Mouse (Mus musculus) stomach, postnatal 0 days (tissue): Measurements from ENCODE around the gene Patj. TPM values are rescaled to one million over a fixed set of nuclear protein-coding genes. Genes with fewer than 3 reads are reported as not detected.

Source experiments
- ATAC-seq: fragments of 200-750 bp; cut with Nextera tagmentation; 2 replicates; pipeline ENCODE4 v1.8.0; 2017; ENCODE audit not compliant: low FRiP score, low TSS enrichment
- DNase-seq: peaks from one replicate; pipeline ENCODE4 v3.0.0-alpha.2; 2016; ENCODE audit warnings: low spot score
- H3K27ac ChIP-seq: fragments of 300-500 bp; sonication (generic); replicated peaks from 2 replicates; pipeline ENCODE4 v1.5.1; 2014; ENCODE audit warnings: mild to moderate bottlenecking, control low read depth
- H3K27me3 ChIP-seq: fragments of 300-500 bp; sonication (generic); 2 replicates; pipeline ENCODE4 v1.6.1; 2014; ENCODE audit warnings: low read length; ENCODE audit not compliant: control insufficient read depth, insufficient read depth
- H3K36me3 ChIP-seq: fragments of 300-500 bp; sonication (generic); 2 replicates; pipeline ENCODE4 v1.6.1; 2014; ENCODE audit warnings: low read length, mixed read lengths; ENCODE audit not compliant: control insufficient read depth, insufficient read depth
- H3K4me1 ChIP-seq: fragments of 300-500 bp; sonication (generic); replicated peaks from 2 replicates; pipeline ENCODE4 v1.6.1; 2014; ENCODE audit warnings: antibody characterized with exemption; ENCODE audit not compliant: control insufficient read depth, insufficient read depth
- H3K4me2 ChIP-seq: fragments of 300-500 bp; sonication (generic); replicated peaks from 2 replicates; pipeline ENCODE4 v1.6.1; 2014; ENCODE audit warnings: low read depth, mild to moderate bottlenecking, control low read depth, moderate library complexity
- H3K4me3 ChIP-seq: fragments of 300-500 bp; sonication (generic); 2 replicates; pipeline ENCODE4 v1.5.1; 2014; ENCODE audit warnings: low read depth, low read length, control low read depth
- H3K9ac ChIP-seq: fragments of 300-500 bp; sonication (generic); 2 replicates; pipeline ENCODE4 v1.6.1; 2014; ENCODE audit warnings: mild to moderate bottlenecking, low read length, control low read depth, mixed read lengths
- H3K9me3 ChIP-seq: fragments of 300-500 bp; sonication (generic); 2 replicates; pipeline ENCODE4 v1.6.1; 2016; ENCODE audit warnings: low read length; ENCODE audit not compliant: control insufficient read depth
- CTCF ChIP-seq: IDR thresholded peaks from 2 replicates; pipeline ENCODE4 v1.5.1; 2016; ENCODE audit warnings: antibody characterized with exemption, low read depth, mild to moderate bottlenecking, moderate library complexity
- EP300 ChIP-seq: optimal IDR thresholded peaks from 2 replicates; pipeline ENCODE3; 2016; ENCODE audit warnings: antibody characterized with exemption
- WGBS: fragments of 180-500 bp; shearing (Covaris S2); extraction: QIAGEN DNeasy Blood & Tissue Kit; methylation state at CpG from one replicate; pipeline ENCODE4 v1.1.7; 2014; 5-methylcytosine and 5-hydroxymethylcytosine counted together
- polyA plus RNA-seq: library from polyadenylated mRNA; unstranded; fragments of >200 nt; fragmentation: Nextera tagmentation; extraction: Ambion mirVana; gene quantifications from 2 replicates; pipeline ENCODE4 v1.2.1, GENCODE M21; 2015

Patj gene
- polyA plus RNA-seq, 1 experiment from 2014 or later = 6.2 TPM

DNA sequence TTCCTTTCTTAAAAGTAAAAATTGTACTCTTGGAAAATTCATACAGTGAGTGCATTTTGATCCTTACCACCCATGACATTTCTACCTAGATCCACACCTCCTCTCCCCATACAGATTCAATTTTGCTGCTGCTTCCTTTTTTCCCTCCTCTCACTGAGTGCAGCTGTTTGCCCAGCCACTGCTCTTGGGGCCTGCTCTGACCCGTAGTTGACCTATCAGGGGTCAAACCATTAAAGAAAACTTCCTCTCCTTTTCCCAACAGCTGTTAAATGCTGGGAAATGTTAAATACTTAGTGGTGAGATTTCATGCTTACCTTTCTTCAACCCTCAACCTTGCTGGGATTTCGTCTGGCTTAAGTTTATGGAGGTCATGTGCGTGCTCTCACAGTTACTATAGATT lies 55.7 kb downstream of the Patj start:
- no peaks in the 10 kb centered on the region for H3K36me3 ChIP-seq
- H3K4me1 ChIP-seq = no peaks in the 10 kb centered on the region
- TF ChIP-seq CTCF = no peak
- no peak for ATAC-seq
- no peaks in the 10 kb centered on the region for H3K27me3 ChIP-seq
- H3K27ac ChIP-seq = no peak overlapping the region
- 61% methylated on average over 3 of the region's 3 CpGs for WGBS
- no peak overlapping the region for H3K9ac ChIP-seq
- no peak overlapping the region for H3K4me3 ChIP-seq
- no peak overlapping the region for H3K4me2 ChIP-seq
- no peak for DNase-seq
- H3K9me3 ChIP-seq = no peaks in the 10 kb centered on the region

DNA sequence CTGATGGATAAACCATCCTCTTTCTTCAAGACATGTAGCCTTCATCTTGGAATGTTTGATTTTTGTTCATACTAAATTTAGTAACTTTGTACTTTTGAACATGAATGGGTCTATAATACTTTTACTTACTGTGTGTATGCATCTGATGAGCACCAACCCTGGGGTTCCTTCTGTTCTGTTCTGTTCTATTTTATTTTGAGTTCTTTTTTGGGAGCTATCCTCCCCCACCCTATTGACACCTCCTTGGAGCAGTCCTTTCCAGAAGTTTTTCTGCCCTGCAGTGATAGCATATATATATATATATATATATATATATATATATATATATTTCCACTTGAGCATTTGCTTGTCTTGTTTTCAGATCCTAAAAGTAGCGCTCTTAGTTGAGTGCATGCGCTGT lies 57.1 kb downstream of the Patj start:
- H3K27me3 ChIP-seq = no peaks in the 10 kb centered on the region
- H3K4me3 ChIP-seq = no peak overlapping the region
- H3K9ac ChIP-seq = no peak overlapping the region
- ATAC-seq (no peak), DNase-seq (no peak)
- 98% methylated on average over 2 of the region's 2 CpGs for WGBS
- TF ChIP-seq EP300 = no peak
- no peak for TF ChIP-seq CTCF
- no peak overlapping the region for H3K27ac ChIP-seq
- H3K9me3 ChIP-seq = no peaks in the 10 kb centered on the region
- H3K4me2 ChIP-seq = no peak overlapping the region
- H3K4me1 ChIP-seq = no peaks in the 10 kb centered on the region
- H3K36me3 ChIP-seq = no peaks in the 10 kb centered on the region

GRCm38 (mm10) chr4:98453231-98453630 lies 57.6 kb downstream of the Patj start:
- Histone ChIP-seq H3K4me2 (no peak overlapping the region), H3K27me3 (no peaks in the 10 kb centered on the region), H3K4me1 (no peaks in the 10 kb centered on the region), H3K36me3 (no peaks in the 10 kb centered on the region), H3K9me3 (no peaks in the 10 kb centered on the region), H3K9ac (no peak overlapping the region), H3K27ac (no peak overlapping the region), H3K4me3 (no peak overlapping the region)
- no peak for DNase-seq
- ATAC-seq = no peak
- 76% methylated on average over 5 of the region's 5 CpGs for WGBS
- no peak for TF ChIP-seq EP300
- TF ChIP-seq CTCF = no peak

DNA sequence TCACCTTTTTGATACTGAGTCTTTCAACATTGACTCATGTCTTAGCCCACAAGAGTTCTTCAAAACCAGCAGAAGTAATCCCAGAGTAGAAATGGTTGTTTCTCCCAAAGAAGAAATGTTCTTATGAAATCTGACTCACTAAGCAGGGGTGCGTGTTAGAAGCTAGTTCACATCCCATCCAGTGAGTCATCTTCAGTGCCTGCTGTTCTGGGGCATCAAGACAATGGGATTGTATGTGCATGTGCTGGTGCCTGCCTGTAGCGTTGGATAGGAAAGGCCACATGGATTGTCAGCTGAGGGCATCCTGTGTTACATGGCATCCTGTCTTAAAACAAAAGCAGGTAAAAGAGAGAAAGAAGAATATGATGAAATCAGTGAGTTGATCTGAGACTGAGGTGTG lies 59.8 kb downstream of the Patj start:
- H3K9me3 ChIP-seq = no peaks in the 10 kb centered on the region
- H3K27ac ChIP-seq = no peak overlapping the region
- no peaks in the 10 kb centered on the region for H3K36me3 ChIP-seq
- no peak overlapping the region for H3K4me2 ChIP-seq
- ATAC-seq = no peak
- no peak for DNase-seq
- TF ChIP-seq CTCF (no peak), EP300 (no peak)
- 67% methylated on average over 2 of the region's 2 CpGs for WGBS
- no peak overlapping the region for H3K9ac ChIP-seq
- no peaks in the 10 kb centered on the region for H3K4me1 ChIP-seq
- no peaks in the 10 kb centered on the region for H3K27me3 ChIP-seq
- no peak overlapping the region for H3K4me3 ChIP-seq

- Histone ChIP-seq H3K9me3 (no peaks in the 10 kb centered on the region), H3K9ac (no peak overlapping the region), H3K27ac (no peak overlapping the region), H3K4me3 (no peak overlapping the region), H3K36me3 (no peaks in the 10 kb centered on the region), H3K4me2 (no peak overlapping the region), H3K4me1 (no peaks in the 10 kb centered on the region), H3K27me3 (no peaks in the 10 kb centered on the region)
- WGBS = 91% methylated on average over 8 of the region's 8 CpGs
- TF ChIP-seq CTCF (no peak), EP300 (no peak)
- DNase-seq = no peak
- ATAC-seq = no peak
Measured at GRCm38 (mm10) chr4:98455910-98456309, 60.3 kb downstream of the Patj start.

DNA sequence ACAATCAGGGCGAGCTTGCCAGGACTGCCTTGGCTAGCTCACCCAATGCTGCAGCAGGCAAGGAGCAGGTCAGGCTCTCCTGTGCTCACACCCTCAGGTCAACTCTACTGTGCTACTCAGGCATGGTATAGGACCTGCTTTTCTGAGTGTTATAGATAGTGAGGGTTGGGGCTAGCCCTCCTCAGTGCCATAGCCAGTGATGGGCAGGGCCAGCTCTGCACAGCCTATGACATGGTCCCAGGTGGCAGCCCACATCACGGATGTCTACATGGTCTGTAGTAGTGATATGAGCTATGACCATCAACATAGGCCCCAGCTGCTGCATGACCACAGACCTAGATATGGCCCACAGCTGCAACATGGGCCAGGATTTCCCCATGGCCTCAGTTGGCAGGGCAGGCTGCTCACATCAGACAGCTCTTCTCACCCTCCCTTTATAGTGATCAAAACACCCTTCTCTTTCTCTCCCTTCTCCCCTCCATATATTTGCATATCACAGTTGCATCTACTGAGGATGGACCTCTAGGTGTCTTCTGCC lies 66.3 kb downstream of the Patj start:
- no peak overlapping the region for H3K9ac ChIP-seq
- H3K4me1 ChIP-seq = no peaks in the 10 kb centered on the region
- no peaks in the 10 kb centered on the region for H3K27me3 ChIP-seq
- ATAC-seq = no peak
- no peak overlapping the region for H3K27ac ChIP-seq
- no peak for TF ChIP-seq CTCF
- no peak for TF ChIP-seq EP300
- no peak overlapping the region for H3K4me2 ChIP-seq
- H3K9me3 ChIP-seq = no peaks in the 10 kb centered on the region
- no peak for DNase-seq
- 91% methylated on average over 2 of the region's 2 CpGs for WGBS
- H3K4me3 ChIP-seq = no peak overlapping the region
- H3K36me3 ChIP-seq = no peaks in the 10 kb centered on the region
